Mouse (Mus musculus) kidney, adult 2 months (tissue): Measurements from ENCODE around the gene Slc11a2.

Experiments
- CTCF ChIP-seq: fragments of 200-500 bp; conservative IDR thresholded peaks from 2 replicates; pipeline ENCODE4 v1.5.1; 2011; ENCODE audit warnings: low read depth, mild to moderate bottlenecking, control low read depth, low read length, moderate library complexity, mixed read lengths; ENCODE audit not compliant: insufficient read depth, insufficient read length
- POLR2A ChIP-seq: fragments of 200-500 bp; IDR thresholded peaks from one replicate; pipeline ENCODE4 v1.6.1; 2011; ENCODE audit warnings: low read depth, low read length, control low read depth

DNA sequence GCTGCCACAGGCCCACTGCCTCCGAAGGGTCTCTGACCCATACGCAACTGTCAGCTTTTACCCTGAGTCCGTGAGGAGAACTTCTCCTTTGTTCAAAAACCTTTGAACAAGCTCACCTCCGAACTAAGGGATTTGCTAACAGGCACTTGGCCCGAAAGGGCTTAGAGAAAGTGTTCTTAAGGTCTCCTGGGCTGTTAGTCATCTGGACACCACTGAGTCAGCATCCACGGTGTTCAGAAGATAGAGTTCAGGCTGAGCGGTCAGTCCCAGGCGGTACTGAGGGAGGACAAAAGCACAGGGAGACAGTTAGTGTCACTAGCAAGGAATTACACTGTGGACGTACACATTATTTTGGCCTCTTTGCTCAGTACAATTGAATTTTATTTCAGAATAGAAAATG is 36.0 kb downstream of the Slc11a2 start:
- TF ChIP-seq CTCF = no peak
- no peak for TF ChIP-seq POLR2A
